Mouse (Mus musculus) hindbrain, embryonic 11.5 days (tissue): ENCODE data around the gene Cnih1. TPM values are rescaled to one million over a fixed set of nuclear protein-coding genes. Genes with fewer than 3 reads are reported as not detected.

ENCODE experiments used
- ATAC-seq: fragments of 200-750 bp; cut with Nextera tagmentation; 2 replicates; pipeline ENCODE4 v1.8.0; 2017; ENCODE audit warnings: mild to moderate bottlenecking, moderate TSS enrichment, moderate library complexity; ENCODE audit not compliant: low FRiP score
- DNase-seq: peaks from one replicate; pipeline ENCODE4 v3.0.0-alpha.2; 2015; ENCODE audit warnings: low spot score
- H3K27ac ChIP-seq: fragments of 300-500 bp; sonication (generic); 2 replicates; pipeline ENCODE4 v1.5.1; 2014; ENCODE audit warnings: mild to moderate bottlenecking, low read depth, low read length
- H3K27me3 ChIP-seq: fragments of 300-500 bp; sonication (generic); 2 replicates; pipeline ENCODE4 v1.6.1; 2014; ENCODE audit warnings: mild to moderate bottlenecking, low read length, moderate library complexity, mixed read lengths; ENCODE audit not compliant: control insufficient read depth, insufficient read depth
- H3K36me3 ChIP-seq: fragments of 300-500 bp; sonication (generic); 2 replicates; pipeline ENCODE4 v1.6.1; 2014; ENCODE audit warnings: mild to moderate bottlenecking, low read length, moderate library complexity, mixed read lengths; ENCODE audit not compliant: control insufficient read depth, insufficient read depth
- H3K4me1 ChIP-seq: fragments of 300-500 bp; sonication (generic); replicated peaks from 2 replicates; pipeline ENCODE4 v1.6.1; 2014; ENCODE audit warnings: low read length, mixed read lengths; ENCODE audit not compliant: control insufficient read depth, insufficient read depth
- H3K4me2 ChIP-seq: fragments of 300-500 bp; sonication (generic); replicated peaks from 2 replicates; pipeline ENCODE4 v1.6.1; 2014; ENCODE audit warnings: mild to moderate bottlenecking, low read depth, low read length
- H3K4me3 ChIP-seq: fragments of 300-500 bp; sonication (generic); 2 replicates; pipeline ENCODE4 v1.5.1; 2014; ENCODE audit warnings: low read depth, low read length
- H3K9ac ChIP-seq: fragments of 300-500 bp; sonication (generic); 2 replicates; pipeline ENCODE4 v1.6.1; 2014; ENCODE audit warnings: low read depth, low read length
- H3K9me3 ChIP-seq: fragments of 300-500 bp; sonication (generic); 2 replicates; pipeline ENCODE4 v1.6.1; 2016; ENCODE audit warnings: low read length; ENCODE audit not compliant: control insufficient read depth
- WGBS: fragments of 180-500 bp; shearing (Covaris S2); extraction: QIAGEN DNeasy Blood & Tissue Kit; methylation state at CpG from one replicate; pipeline ENCODE4 v1.1.7; 2014; 5-methylcytosine and 5-hydroxymethylcytosine counted together
- polyA plus RNA-seq: library from polyadenylated mRNA; unstranded; fragments of >200 nt; fragmentation: Nextera tagmentation; extraction: Ambion mirVana; gene quantifications from 2 replicates; pipeline ENCODE4 v1.2.1, GENCODE M21; 2014

Gene Cnih1
- polyA plus RNA-seq, 1 experiment from 2014 or later = 231 TPM

DNA sequence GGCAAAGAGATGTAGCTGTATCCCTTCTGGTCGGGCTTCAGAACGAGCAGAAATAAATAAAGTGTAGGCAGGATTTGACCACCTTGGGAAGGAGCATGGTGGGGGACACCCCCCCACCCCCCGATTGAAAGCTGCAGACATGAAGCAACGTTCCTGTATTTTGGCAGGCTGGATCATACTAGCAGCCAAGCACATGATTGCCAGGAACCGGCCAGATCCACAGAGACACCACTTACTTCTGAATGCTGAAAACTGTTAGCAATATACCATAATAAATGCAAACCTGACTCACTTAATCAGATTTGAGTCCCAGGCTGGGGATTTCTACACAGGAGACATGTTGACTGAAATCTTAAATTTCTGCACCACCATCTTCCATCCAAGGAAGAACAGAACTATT lies 53.9 kb downstream of the Cnih1 start:
- no peaks in the 10 kb centered on the region for H3K36me3 ChIP-seq
- H3K4me3 ChIP-seq = no peak overlapping the region
- H3K9ac ChIP-seq = no peak overlapping the region
- no peaks in the 10 kb centered on the region for H3K4me1 ChIP-seq
- no peak for DNase-seq
- no peak overlapping the region for H3K4me2 ChIP-seq
- H3K9me3 ChIP-seq = no peaks in the 10 kb centered on the region
- WGBS = 85% methylated on average over 5 of the region's 5 CpGs
- ATAC-seq = no peak
- H3K27ac ChIP-seq = no peak overlapping the region
- H3K27me3 ChIP-seq = no peaks in the 10 kb centered on the region

DNA sequence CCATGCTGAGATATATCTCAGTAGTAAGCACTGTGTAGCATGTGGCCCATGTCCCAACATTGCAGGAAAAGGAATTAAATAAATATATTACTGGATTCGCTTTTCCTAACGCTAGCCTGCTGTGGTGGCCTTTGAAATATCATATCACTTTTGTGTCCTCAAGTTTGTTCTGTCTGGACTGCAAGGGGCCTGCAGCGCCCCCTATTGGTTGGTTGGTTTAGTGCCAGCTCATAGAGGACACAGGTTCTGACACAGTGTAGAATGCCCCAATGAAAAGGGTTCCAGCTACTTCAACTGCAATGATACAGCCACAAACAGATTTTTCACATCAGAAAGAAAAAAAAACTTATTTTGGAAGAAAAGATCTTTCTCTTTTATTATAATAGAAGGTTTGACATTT lies 62.5 kb downstream of the Cnih1 start:
- Histone ChIP-seq H3K9me3 (no peaks in the 10 kb centered on the region), H3K27me3 (no peaks in the 10 kb centered on the region), H3K36me3 (no peaks in the 10 kb centered on the region), H3K27ac (no peak overlapping the region), H3K4me1 (no peaks in the 10 kb centered on the region), H3K4me3 (no peak overlapping the region), H3K9ac (no peak overlapping the region), H3K4me2 (no peak overlapping the region)
- DNase-seq (peak; percentile 45), ATAC-seq (no peak)
- 56% methylated on average over 3 of the region's 3 CpGs for WGBS

Other genes with a start within 250 kb of the Cnih1 start
- gene Cdkn3, start 27.9 kb downstream of the Cnih1 start, polyA plus RNA-seq = 43.7 and 53.2 TPM in 2 replicates
- 108 and 116 TPM in 2 replicates for gene Gmfb, start 33.8 kb upstream of the Cnih1 start, polyA plus RNA-seq
- 34.6 and 35.0 TPM in 2 replicates for gene Cgrrf1, start 43.7 kb upstream of the Cnih1 start, polyA plus RNA-seq
- 3.1 and 4.7 TPM in 2 replicates for gene Samd4, start 94.4 kb upstream of the Cnih1 start, polyA plus RNA-seq